Mouse (Mus musculus) ovary, adult 18-20 months (tissue): ENCODE data around the gene Tead1.

Experiments
- DNase-seq: peaks from one replicate; pipeline ENCODE4 v3.0.0; 2022; ENCODE audit warnings: low spot score, mixed read lengths

The Tead1 gene

DNA sequence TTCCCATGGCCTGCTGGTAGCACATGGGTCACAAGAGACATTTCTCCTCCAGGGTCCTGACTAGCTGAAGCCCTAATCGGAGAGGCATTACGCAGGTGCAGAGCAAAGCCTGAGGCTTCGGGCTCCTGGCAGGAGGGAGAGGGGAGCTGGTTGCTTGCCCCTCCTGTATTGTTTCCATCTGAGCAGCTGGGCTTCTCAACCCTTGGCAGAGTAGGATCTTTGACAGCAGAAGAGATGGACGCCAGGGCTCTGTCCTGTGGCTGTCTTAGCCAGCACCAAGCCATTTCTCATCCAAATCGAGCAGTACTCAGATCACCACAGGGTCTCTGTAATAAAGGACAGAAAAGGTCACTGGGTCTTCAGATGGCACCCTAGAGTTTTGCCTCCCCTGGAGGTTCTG, 97.6 kb downstream of the Tead1 start:
- no peak for DNase-seq

DNA sequence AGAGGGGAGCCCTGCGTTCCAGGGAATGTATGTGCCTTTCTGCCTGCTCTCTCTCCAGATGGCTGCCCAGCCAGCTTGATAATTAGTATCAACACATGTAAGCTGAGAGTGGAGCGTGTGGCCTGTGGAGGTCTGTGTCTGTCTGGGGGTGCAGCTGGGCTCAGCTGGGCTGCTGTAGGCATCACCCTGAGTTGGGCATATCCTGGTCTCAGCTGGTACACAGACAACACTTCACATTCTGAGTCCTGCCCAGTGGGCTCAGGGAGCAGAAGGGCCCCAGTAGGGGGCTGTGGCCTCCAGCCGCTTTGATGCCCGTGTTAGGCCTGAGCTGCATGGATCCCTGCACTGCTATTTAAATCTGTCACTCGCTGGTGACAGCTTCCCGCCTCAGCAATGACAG, 100.5 kb downstream of the Tead1 start:
- no peak for DNase-seq

DNA sequence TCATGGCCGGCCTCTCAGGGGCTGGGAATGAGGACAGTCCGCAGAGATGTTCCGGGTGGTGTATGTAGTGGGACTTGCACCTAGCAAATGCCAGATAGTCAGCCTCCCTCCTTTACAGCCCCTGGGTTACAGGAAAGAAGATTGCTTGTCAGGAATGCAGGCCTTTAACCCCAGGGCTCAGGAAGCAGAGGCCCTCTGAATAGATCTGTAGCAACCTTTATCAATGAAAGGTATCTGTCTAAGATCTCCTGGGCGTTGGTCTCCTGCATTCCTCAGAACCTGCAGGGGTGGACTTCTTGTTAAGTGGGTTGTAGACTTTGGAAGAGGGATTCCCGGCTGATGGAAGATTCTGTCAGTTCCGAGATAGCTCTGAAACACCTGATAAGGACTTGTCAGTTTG, 101.8 kb downstream of the Tead1 start:
- no peak for DNase-seq

DNA sequence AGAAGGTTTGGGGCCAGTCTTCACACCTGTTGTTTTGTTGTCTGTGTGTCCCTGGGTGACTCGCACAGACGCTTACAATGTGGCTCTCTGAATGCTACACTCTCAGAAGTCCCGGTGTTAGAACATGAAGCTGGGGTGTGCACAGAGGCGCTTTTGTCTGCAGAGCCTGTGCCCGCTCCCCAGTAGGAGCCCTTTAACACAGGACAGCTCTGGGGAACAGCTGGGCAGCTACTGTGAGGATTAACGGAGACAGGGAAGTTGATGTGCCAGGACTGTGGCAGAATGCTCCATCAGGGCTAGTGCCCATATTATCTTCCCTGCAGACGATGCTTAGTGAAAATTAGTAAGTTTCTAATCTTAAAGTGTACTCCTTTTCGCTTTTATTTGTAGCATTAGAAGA, 102.9 kb downstream of the Tead1 start:
- DNase-seq, result no peak

DNA sequence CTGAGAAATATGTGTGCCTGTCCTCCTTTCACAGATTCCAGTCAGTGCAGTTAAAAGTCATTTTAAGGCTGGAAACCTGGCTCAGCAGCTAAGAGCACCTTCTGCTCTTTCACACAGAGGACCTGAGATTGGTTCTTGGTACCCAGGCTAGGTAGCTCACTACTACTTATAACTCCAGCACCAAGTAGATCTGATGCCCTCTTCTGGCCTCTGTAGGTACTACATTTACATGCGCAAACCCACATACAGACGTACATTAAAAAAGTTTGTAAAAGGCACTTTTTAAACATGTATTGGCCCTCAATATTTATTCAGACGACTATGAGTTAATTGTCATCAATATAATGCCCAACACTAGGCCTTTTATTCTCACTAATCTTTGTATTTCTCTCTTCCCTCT, 105.2 kb downstream of the Tead1 start:
- no peak for DNase-seq

DNA sequence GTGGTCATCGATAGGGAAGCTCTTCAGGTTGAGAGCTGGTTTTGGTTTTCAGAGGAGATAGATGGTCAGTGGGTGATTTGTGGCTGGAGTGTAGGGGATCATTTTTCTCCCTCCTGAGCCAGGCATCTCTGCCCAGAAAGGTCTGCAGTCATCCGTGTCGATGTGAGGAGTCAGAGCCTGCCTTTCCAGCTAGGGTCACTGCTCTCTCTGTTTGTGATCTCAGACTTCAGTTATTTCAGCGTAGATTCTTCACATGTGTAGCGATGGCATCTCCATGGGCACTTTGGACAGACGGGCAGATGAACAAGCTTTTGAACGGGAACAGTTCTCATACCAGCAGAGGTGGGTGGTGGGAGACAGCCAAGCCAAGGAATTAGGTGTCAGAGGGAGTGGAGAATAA, 106.2 kb downstream of the Tead1 start:
- DNase-seq, result no peak

DNA sequence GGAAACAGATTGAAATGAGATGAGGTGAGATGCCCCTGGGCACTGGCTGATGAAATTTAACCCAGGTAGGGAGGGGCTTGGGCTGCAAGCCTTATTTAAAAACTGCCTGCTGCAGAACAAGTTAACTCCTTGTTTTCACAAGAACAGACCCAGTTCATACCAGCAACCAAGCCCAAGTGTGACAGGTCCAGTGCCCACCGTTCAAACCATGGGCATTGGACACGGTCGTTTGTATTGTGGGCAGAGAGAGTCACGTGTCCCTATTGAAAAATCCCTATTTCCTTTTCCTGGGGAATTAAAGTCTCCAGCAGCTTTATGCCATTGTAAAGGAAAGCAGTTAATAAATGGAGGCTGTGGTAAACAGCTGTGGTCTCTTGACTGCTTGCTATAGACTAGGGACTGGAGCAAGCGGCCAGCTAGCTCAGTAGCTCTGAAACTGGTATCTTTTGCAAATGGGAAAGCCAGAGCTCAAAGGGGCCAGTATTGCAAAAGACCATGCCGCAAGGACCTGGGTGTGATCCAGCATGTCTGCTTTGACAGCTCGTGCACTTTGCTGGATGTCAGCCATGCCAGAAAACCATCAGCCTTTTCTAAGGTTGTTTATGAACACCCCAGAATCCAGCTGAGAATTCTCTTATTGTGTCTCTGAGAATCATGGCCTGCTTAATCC, 107.6 kb downstream of the Tead1 start:
- no peak for DNase-seq

DNA sequence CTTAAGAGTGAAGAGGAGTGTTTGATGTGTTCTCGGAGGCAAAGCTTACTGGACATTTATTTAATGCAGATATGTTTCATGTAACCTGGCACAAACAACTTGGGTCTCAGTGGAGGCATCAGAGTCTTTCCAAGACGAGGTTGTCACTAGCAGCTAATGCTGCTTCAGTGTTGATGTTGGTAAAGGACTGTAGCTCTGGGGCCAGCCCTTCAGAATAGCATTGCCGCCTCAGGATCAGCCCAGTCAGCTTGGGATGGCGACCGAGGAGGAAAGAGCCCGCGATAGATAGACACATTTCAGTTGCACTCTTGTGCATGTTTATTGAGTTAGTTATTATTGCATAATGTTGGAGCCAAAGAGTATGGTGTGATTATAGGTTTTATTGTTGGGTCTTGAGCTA, 108.2 kb downstream of the Tead1 start:
- DNase-seq, result no peak

DNA sequence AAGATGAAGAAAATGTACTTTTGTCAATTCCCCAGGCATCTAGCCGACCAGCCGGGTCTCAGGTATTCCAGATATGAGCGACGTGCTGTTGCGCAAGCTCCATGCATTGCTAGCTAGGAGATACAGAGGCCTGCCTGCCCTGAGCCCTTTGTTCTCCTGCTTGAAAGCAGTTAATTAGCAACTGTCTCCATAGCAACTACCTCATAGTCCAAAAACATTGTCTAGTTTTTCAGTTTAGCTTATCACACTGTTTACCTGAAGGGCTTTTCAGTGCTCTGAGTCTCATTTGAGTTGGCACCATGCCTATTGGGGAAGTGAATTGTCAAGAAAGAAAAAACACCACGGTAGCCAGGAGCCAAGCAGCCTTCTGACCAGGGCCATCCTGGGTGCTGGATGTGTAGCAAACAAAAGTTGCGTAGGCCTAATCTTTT, 109.2 kb downstream of the Tead1 start:
- peak; percentile 32 for DNase-seq

DNA sequence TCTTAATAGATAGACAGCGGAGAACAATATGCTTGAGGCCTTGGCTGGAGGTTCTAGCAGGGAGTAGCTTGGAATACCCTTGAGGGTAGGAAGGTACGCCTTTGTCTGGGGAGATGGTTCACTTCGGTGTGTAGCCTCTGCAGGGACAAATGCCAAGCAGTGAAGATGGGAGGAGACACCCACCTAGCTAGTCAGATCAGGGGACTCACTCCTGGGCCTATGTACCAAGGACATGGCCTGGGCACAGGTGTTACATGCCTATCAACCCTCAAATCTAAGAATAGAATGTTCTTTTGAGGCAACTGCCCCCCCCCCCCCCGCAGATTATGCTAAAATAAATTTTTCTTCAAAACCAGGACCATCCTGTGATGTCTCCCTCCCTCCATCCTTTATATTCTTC, 110.6 kb downstream of the Tead1 start:
- no peak for DNase-seq

DNA sequence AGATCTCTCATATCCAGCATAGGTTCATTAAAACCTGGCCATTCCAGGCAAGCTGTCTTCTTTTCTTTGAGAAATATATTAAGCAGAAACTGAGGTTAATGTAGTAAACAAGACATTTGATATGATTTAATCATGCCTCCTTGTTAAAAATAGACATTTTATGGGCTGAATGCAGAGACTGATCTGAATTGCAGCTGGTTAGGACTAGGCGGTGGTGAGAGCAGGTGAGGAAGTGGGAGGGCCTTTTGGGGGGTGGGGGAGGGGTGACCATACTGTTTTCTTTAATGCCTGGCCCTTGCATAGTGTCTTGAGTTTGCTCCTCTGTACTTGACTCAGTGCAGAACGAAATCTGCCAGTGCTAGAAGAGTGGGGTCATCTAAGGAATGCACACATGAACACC, 111.2 kb downstream of the Tead1 start:
- no peak for DNase-seq

DNA sequence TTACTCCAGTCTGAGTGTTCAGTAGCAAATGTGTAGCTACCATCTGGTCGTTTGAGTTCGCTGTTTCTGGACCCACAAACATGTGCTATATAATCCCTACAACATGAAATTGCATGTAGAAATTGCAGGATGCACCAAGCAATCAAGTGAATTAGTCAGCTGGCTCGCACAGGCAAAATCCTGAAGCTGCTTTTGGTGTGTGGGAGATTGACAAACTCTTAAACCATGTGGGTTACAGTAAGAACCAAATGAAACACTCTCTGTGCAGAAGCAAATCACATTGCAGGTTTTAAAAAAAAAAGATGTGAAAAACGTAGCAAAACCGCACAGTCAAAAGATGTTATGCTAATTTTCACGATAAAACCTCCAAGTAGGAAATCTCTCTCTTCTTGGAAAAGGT, 113.6 kb downstream of the Tead1 start:
- no peak for DNase-seq

DNA sequence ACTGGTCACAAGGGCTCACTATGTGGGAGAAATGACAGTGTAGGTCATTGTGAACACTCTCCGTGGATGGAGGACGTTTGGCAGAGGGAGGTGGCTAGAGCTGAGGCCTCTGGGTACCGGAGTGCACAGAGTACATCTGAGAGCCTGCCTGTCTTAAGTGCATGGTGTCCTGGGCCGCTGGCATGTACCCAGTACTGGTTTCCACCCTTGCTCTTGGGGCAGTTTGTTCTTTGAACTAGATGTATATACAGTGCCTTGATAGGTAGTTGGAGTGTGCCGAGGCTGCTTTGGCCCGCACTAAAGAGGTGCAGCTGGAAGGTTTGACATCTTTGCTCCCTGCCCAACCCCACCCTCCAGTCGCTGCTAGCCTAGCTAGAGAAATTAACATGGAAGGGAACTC, 114.8 kb downstream of the Tead1 start:
- DNase-seq, result no peak

DNA sequence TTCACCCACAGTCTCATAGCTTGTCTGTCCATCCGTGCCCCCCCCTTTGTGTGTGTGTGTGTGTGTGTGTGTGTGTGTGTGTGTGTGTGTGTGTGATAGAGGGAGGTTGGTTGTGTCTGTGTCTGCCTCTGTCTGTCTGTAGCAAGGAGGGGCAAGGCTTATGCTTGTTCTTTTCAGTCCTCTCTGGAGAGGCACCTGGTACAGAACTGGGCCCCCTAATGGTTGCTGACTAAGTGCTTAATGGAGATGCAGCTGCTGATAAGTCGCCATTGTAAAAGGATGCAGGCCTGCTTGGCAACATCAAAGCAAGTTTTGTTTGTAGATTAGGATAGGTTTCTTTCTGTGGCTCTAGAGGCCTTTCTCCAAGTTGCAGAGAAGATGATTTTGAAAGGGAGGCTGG, 115.4 kb downstream of the Tead1 start:
- no peak for DNase-seq

DNA sequence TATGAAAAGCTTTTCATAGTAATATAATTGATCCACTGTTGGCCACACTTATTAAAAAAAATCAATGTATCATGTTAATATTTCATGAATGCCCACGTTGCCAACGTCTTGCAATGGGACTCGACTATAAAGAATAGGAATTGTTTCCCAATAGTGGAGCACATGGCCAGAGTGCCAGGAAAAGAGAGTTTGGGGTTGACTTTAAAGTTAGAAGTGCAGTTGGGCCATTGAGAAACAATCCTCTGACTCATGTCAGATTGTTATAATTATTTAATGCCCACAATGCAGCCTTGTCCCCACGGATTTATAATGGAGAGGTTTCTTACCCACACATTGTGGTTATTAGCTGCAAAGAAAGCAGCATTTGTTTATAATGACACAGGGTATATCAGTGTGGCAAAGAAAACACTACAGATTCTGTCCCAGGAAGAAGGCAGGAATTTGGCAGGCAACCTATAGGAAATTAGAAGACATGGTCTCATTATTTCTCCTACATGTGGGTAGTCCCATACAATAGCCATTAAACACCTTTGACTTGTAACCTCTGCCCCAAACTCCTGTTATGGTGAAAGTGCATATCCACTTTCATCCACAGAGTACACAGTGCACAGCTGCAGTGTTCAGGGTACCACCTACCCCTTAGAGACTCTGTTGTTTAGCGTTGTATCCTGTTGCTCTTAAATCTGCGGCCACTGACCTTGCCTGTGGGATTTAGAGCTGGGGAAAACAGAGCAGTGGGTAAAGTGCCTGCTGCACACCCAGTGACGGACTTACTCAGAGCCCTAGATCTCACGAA, 118.6 kb downstream of the Tead1 start:
- DNase-seq, result no peak

DNA sequence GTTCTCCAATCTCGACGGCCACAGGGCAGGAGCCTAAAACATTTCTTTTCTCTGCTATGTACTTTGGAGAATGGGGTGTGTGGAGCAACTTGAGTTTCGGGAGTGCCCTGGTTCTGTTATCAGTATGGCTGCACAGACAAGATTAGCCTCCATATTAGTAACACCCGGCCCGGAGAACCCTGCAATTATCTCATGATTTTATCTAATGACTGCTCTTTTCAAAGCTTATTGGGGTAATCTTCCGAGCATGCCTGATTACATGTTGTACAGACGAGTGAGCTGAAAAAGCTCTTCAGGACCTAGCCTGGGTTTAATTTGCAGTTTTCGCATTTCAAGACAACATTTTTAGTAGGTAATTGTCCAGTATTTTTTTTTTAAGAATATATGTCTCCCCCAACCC, 122.6 kb downstream of the Tead1 start:
- DNase-seq, result no peak

DNA sequence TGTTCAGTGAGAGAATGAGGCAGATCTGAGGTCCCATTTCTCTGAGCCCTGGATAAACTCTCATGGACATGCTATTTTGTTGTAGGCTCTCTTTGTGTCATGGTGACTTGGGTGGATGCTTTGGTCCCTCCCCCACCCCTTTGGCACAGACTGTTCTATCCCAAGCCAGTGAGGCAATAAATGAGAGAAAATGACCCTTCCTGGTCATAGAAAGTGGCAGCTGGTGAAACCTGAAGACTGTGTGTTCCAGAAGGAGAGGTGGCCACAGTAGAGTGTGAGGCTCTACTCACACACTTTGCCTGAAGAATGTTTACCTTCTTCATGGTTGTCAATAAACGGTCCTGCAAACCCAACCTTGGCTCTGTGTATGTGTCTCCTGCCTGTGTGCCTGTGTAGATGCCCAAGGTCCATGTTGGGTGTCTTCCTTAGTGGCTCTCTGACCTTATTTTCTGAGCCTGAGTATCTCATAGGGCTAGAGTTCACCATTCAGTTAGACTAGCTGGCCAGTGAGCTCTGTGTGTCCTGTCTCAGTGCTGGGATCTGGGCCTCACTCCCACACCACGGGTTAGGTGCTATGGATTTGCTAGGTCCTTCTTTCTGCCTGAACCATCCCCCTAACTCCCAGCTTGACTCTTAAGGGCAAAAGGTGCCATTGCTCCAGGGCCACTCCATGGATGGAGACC, 127.7 kb downstream of the Tead1 start:
- DNase-seq, result no peak

DNA sequence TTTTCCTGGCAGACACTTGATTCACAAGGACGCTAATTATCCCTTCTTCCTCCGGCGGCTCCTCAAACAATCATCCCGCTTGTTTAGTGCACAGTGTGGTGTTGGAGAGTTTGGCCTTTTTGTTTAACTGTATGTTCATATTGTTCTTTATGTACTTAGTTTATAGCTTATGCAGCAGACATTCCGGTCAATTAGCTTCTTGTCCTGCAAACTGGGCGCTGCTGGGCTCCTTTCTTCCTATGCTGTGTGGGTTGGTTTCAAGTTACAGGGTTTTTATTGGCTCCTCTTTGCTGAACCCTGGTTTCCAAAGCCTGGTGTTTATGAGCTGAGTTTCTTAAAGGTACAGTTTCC, 128.3 kb downstream of the Tead1 start:
- peak; percentile 39 for DNase-seq

DNA sequence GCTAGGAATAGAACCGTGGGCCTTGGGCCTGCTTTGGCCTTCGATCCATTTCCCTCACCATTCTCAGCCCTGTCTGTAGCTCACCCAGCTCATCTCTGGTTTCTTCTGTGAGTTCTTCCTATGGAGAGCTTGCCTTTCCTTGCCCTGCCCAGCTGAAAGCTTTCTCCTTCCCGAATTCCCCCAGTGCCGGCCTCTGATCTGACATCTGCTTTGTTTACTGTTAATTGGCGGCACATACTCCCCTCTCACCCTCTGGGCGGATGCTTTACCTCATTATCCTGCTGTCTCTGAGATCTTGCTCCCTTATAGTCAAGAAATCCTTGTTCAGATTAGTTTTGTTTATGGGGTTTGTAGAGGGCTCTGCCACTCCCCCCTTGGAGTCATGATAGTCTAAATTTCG, 131.6 kb downstream of the Tead1 start:
- no peak for DNase-seq

DNA sequence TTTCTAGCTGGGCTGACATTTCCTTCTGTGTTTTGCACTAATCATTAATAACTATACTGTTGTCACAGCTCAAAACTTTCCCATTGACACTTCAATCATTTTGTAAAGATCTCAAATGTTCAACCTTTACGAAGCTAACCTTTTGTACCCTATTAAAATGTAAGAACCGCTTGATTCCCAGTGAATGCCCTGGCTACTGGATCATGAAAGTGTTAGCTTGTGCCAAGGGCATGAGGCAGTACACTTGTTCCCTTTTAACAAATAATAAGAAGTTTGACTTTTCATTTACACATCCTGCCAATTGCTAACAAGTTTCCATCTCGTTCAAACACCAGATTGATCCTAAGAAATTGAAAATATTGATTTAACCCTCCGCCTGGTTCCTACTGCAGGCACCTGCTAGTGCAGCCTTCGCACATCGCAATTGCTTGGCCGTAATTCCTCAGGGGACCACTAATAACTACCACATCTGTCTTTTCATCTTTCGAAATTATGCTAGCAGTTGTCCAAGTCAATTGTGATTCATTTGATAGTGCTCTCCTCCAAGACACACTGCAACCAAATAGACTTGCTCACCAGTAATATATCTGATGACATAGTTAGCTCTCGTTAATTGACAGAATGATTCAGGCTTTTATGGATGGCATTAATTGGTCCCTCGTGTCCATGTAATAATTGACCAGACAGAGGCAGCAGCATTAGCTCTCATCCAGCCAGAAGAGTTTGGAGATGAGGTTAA, 133.1 kb downstream of the Tead1 start:
- DNase-seq, result no peak

DNA sequence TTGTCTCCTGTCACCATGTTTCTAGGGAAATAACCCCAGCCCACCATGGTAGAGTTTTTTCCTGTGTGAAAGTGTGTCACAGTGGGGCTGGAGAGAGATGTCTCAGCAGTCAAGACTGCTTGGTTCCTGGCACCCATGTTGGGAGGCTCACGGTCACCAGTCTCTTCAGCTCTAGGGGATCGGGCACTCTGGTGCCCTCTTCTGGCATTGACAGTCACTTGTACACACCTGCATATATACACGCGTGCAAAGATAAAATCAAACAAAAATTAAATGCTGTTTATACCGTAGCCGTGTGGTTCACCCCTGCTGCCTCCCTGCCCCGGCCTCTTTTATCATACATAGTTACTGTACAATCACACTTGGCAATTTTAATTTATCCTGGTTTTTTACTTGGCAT, 134.0 kb downstream of the Tead1 start:
- no peak for DNase-seq

DNA sequence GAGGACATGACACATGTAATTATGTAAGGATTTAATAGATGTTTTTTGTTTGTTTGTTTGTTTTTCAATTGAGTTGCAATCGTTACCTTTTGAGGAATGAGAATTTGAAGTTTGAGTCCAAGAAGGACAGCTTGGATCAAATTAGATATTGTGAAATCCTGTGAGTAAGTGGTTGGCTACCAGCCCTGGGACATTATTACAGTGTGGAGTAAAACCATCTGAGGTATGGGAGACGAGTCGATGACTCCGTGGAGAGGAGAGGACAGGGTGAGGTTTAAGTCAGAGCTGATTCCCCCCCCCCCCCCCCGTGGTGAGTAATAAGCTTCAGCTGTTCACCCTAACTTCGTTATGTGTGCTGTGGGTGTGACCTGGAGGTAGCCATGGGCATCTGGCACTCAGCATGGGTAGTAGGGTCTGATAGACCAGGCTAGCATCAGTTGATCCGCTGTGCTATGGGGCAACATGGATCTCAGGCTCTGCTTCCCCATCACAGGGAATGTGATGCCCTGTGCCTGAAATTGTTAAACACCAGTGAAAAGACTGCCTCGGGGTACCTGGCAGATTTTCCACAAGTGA, 134.7 kb downstream of the Tead1 start:
- no peak for DNase-seq
